Mouse (Mus musculus): ENCODE measurements around the gene Zdhhc17. TPM values are rescaled to one million over a fixed set of nuclear protein-coding genes. Genes with fewer than 3 reads are reported as not detected.

Zdhhc17 gene
- polyA plus RNA-seq, 1 experiment from 2014 or later: 28.0 TPM

DNA sequence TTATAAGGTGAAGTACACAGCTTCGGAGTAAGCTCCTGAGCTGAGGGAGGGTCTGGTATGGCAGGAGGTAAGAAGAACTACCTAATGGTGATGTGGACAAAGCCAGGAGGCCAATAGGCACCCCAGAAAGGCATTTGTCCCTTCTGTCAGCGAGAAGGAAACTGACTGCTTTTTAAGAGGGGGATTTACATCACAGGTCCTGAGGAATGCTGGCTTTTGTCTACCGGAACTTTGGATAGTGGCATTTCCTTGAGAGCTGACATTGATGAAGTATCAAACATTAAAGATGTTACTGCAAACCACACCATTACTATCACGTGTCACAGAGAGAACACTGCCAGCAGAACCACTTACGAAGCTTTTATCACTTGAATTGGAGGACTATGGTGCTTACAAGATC, 15.2 kb downstream of the Zdhhc17 start:
- 74% methylated on average over 5 of the region's 5 CpGs for WGBS

GRCm38 (mm10) chr10:110993249-110993648, 16.7 kb downstream of the Zdhhc17 start:
- H3K9me3 ChIP-seq (ENCODE audit: control insufficient read depth, low read length): no peaks in the 10 kb centered on the region
- H3K27me3 ChIP-seq (ENCODE audit: control insufficient read depth, insufficient read depth, low read length): no peaks in the 10 kb centered on the region
- no peaks in the 10 kb centered on the region for H3K36me3 ChIP-seq (ENCODE audit: control insufficient read depth, insufficient read depth, low read length)
- H3K4me1 ChIP-seq (replicated peaks; ENCODE audit: control insufficient read depth, insufficient read depth, low read length): 0 out of 2 replicates have a peak, but pooled peaks cover 6% of the 10 kb centered on the region
- ATAC-seq (replicated peaks; ENCODE audit: low FRiP score) (no peak), DNase-seq (ENCODE audit: low spot score) (no peak)
- H3K9ac ChIP-seq (ENCODE audit: low read length): no peak overlapping the region
- no peak overlapping the region for H3K27ac ChIP-seq (ENCODE audit: low read depth, low read length)
- WGBS: 74% methylated on average over 5 of the region's 5 CpGs
- no peak overlapping the region for H3K4me3 ChIP-seq (ENCODE audit: low read depth, low read length)
- H3K4me2 ChIP-seq (ENCODE audit: low read depth, low read length, severe bottlenecking): no peak overlapping the region

More for the DNA sequence above, 15.2 kb downstream of the Zdhhc17 start:
- no peaks in the 10 kb centered on the region for H3K36me3 ChIP-seq (ENCODE audit: control insufficient read depth, insufficient read depth, low read length)
- no peak overlapping the region for H3K27ac ChIP-seq (ENCODE audit: low read depth, low read length)
- H3K9ac ChIP-seq (ENCODE audit: low read length): no peak overlapping the region
- DNase-seq (ENCODE audit: low spot score): no peak
- no peaks in the 10 kb centered on the region for H3K27me3 ChIP-seq (ENCODE audit: control insufficient read depth, insufficient read depth, low read length)
- no peaks in the 10 kb centered on the region for H3K9me3 ChIP-seq (ENCODE audit: control insufficient read depth, low read length)
- H3K4me1 ChIP-seq (replicated peaks; ENCODE audit: control insufficient read depth, insufficient read depth, low read length): 0 out of 2 replicates have a peak, but pooled peaks cover 6% of the 10 kb centered on the region
- ATAC-seq (replicated peaks; ENCODE audit: low FRiP score): no peak
- no peak overlapping the region for H3K4me2 ChIP-seq (ENCODE audit: low read depth, low read length, severe bottlenecking)
- H3K4me3 ChIP-seq (ENCODE audit: low read depth, low read length): no peak overlapping the region

GRCm38 (mm10) chr10:110992047-110992431, 17.9 kb downstream of the Zdhhc17 start:
- Histone ChIP-seq H3K36me3 (ENCODE audit: control insufficient read depth, insufficient read depth, low read length) (no peaks in the 10 kb centered on the region), H3K9me3 (ENCODE audit: control insufficient read depth, low read length) (no peaks in the 10 kb centered on the region), H3K4me3 (ENCODE audit: low read depth, low read length) (no peak overlapping the region), H3K27me3 (ENCODE audit: control insufficient read depth, insufficient read depth, low read length) (no peaks in the 10 kb centered on the region), H3K9ac (ENCODE audit: low read length) (no peak overlapping the region), H3K27ac (ENCODE audit: low read depth, low read length) (no peak overlapping the region), H3K4me1 (replicated peaks; ENCODE audit: control insufficient read depth, insufficient read depth, low read length) (0 out of 2 replicates have a peak, but pooled peaks cover 6% of the 10 kb centered on the region), H3K4me2 (ENCODE audit: low read depth, low read length, severe bottlenecking) (no peak overlapping the region)
- WGBS: 41% methylated on average over 9 of the region's 9 CpGs
- ATAC-seq (replicated peaks; ENCODE audit: low FRiP score) (peak; percentile 71), DNase-seq (ENCODE audit: low spot score) (no peak)

DNA sequence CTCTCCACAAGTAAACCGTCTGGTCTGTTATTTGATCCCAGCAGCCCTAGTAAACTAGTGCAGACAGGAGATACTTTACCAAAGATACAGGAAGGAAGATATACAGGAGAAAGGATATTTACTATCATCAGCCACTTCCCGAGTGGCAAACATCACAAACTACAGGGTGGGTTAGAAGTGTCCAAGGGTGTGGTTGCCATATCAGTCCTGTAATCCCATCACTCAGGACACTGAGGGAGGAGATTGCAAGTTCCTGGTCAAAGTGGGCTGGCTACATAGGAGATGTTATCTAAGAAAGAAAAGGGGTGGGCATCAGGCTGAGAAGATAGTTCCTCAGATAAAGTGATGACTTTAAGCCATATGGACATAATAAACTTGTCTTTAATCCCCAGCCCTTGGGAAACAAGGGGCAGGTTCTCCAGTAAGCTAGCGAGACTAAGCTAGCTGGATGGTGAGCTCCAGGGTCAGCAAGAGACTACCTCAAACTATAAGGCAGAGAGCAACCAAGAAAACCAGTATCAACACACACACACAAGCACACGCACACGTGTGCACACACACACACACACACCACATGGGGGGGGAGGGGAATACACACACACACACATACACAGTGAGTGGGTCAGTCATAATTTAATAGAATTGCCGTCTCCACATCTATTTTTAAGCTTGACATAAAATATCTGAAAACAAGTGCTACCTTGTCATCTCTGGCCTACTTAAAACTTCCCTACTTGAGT, 18.5 kb downstream of the Zdhhc17 start:
- Histone ChIP-seq H3K9ac (ENCODE audit: low read length) (no peak overlapping the region), H3K9me3 (ENCODE audit: control insufficient read depth, low read length) (no peaks in the 10 kb centered on the region), H3K27ac (ENCODE audit: low read depth, low read length) (no peak overlapping the region), H3K4me1 (replicated peaks; ENCODE audit: control insufficient read depth, insufficient read depth, low read length) (0 out of 2 replicates have a peak, but pooled peaks cover 6% of the 10 kb centered on the region), H3K27me3 (ENCODE audit: control insufficient read depth, insufficient read depth, low read length) (no peaks in the 10 kb centered on the region), H3K4me3 (ENCODE audit: low read depth, low read length) (no peak overlapping the region), H3K4me2 (ENCODE audit: low read depth, low read length, severe bottlenecking) (no peak overlapping the region), H3K36me3 (ENCODE audit: control insufficient read depth, insufficient read depth, low read length) (no peaks in the 10 kb centered on the region)
- WGBS: 75% methylated on average over 6 of the region's 6 CpGs
- no peak for DNase-seq (ENCODE audit: low spot score)
- ATAC-seq (replicated peaks; ENCODE audit: low FRiP score): no peak

- no peaks in the 10 kb centered on the region for H3K36me3 ChIP-seq (ENCODE audit: control insufficient read depth, insufficient read depth, low read length)
- H3K27ac ChIP-seq (ENCODE audit: low read depth, low read length): no peak overlapping the region
- no peaks in the 10 kb centered on the region for H3K9me3 ChIP-seq (ENCODE audit: control insufficient read depth, low read length)
- DNase-seq (ENCODE audit: low spot score) (no peak), ATAC-seq (replicated peaks; ENCODE audit: low FRiP score) (no peak)
- H3K4me2 ChIP-seq (ENCODE audit: low read depth, low read length, severe bottlenecking): no peak overlapping the region
- H3K4me1 ChIP-seq (replicated peaks; ENCODE audit: control insufficient read depth, insufficient read depth, low read length): 0 out of 2 replicates have a peak, but pooled peaks cover 6% of the 10 kb centered on the region
- H3K9ac ChIP-seq (ENCODE audit: low read length): no peak overlapping the region
- WGBS: 58% methylated on average over 2 of the region's 2 CpGs
- no peak overlapping the region for H3K4me3 ChIP-seq (ENCODE audit: low read depth, low read length)
- no peaks in the 10 kb centered on the region for H3K27me3 ChIP-seq (ENCODE audit: control insufficient read depth, insufficient read depth, low read length)
Measured at GRCm38 (mm10) chr10:110989729-110990128, 20.2 kb downstream of the Zdhhc17 start.

DNA sequence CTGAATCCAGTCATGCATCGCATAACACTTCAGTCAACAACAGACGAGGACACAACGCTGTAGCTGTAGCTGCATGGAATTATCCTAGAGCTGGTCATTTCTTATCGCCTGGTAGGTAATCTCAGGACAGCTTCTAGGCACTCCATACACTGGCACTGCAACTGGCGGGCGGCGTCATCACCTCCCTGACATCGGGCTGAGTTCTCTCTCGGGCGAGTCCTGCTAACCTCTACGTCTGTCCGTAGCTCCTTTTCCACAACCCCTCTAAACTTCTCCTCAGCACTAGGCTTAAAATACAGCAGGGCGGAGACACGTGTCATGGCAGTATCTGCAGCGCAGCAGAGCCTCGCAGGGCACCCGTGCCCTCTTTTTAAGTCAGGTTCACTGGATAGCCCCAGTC, 23.3 kb downstream of the Zdhhc17 start:
- WGBS: 93% methylated on average over 17 of the region's 17 CpGs
- H3K4me2 ChIP-seq (ENCODE audit: low read depth, low read length, severe bottlenecking): no peak overlapping the region
- H3K36me3 ChIP-seq (ENCODE audit: control insufficient read depth, insufficient read depth, low read length): no peaks in the 10 kb centered on the region
- no peaks in the 10 kb centered on the region for H3K27me3 ChIP-seq (ENCODE audit: control insufficient read depth, insufficient read depth, low read length)
- ATAC-seq (replicated peaks; ENCODE audit: low FRiP score): no peak
- no peak overlapping the region for H3K27ac ChIP-seq (ENCODE audit: low read depth, low read length)
- H3K4me3 ChIP-seq (ENCODE audit: low read depth, low read length): no peak overlapping the region
- H3K4me1 ChIP-seq (replicated peaks; ENCODE audit: control insufficient read depth, insufficient read depth, low read length): no peaks in the 10 kb centered on the region
- H3K9me3 ChIP-seq (ENCODE audit: control insufficient read depth, low read length): no peaks in the 10 kb centered on the region
- no peak overlapping the region for H3K9ac ChIP-seq (ENCODE audit: low read length)
- DNase-seq (ENCODE audit: low spot score): no peak

- ATAC-seq (replicated peaks; ENCODE audit: low FRiP score) (no peak), DNase-seq (ENCODE audit: low spot score) (no peak)
- Histone ChIP-seq H3K9ac (ENCODE audit: low read length) (no peak overlapping the region), H3K27me3 (ENCODE audit: control insufficient read depth, insufficient read depth, low read length) (no peaks in the 10 kb centered on the region), H3K4me2 (ENCODE audit: low read depth, low read length, severe bottlenecking) (no peak overlapping the region), H3K4me1 (replicated peaks; ENCODE audit: control insufficient read depth, insufficient read depth, low read length) (no peaks in the 10 kb centered on the region), H3K36me3 (ENCODE audit: control insufficient read depth, insufficient read depth, low read length) (no peaks in the 10 kb centered on the region; the same call in 1 of the 2 replicates), H3K27ac (ENCODE audit: low read depth, low read length) (no peak overlapping the region), H3K9me3 (ENCODE audit: control insufficient read depth, low read length) (no peaks in the 10 kb centered on the region), H3K4me3 (ENCODE audit: low read depth, low read length) (no peak overlapping the region)
- WGBS: 88% methylated on average over 4 of the region's 4 CpGs
Measured at GRCm38 (mm10) chr10:110982771-110983170, 27.2 kb downstream of the Zdhhc17 start.

DNA sequence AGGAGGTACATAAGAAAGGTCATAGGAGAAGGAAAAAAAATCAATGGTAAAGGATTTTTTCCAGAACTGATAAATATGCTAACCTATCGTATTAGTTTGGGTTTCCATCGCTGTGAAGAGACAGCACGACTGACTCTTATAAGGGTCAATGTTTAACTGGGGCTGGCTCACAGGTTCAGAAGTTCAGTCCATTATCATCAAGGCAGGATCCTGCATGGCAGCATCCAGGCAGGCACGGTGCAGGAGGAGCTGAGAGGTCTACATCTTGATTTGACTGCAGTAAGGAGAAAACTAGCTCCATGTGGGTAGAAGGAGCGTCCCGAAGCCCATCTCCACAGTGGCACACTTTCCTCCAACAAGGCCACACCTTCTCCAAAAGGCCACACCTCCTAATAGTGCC, 29.5 kb downstream of the Zdhhc17 start:
- DNase-seq (ENCODE audit: low spot score) (no peak), ATAC-seq (replicated peaks; ENCODE audit: low FRiP score) (no peak)
- Histone ChIP-seq H3K4me2 (ENCODE audit: low read depth, low read length, severe bottlenecking) (no peak overlapping the region), H3K27ac (ENCODE audit: low read depth, low read length) (no peak overlapping the region), H3K9ac (ENCODE audit: low read length) (no peak overlapping the region), H3K4me3 (ENCODE audit: low read depth, low read length) (no peak overlapping the region), H3K36me3 (ENCODE audit: control insufficient read depth, insufficient read depth, low read length) (no peaks in the 10 kb centered on the region; the same call in 1 of the 2 replicates), H3K4me1 (replicated peaks; ENCODE audit: control insufficient read depth, insufficient read depth, low read length) (no peaks in the 10 kb centered on the region), H3K27me3 (ENCODE audit: control insufficient read depth, insufficient read depth, low read length) (no peaks in the 10 kb centered on the region), H3K9me3 (ENCODE audit: control insufficient read depth, low read length) (no peaks in the 10 kb centered on the region)
- 94% methylated on average over 6 of the region's 6 CpGs for WGBS

DNA sequence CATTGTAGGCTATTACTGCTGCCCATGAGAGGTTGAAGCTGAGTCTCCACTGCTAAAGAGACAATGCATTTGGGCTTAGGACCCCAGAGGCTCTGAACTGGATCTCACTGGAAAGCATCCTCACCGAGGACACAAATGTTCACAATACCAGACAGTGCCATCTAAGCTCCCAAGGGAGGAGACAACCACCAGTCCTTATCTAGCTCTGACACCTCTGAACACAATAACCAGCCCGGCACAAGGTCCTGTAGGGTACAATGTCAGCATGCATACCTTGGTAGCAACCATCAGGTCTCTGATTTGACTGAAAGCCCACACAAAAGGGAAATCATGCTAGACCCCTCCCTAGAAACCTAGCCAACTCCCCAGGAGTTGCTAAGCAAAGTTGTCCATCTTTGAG, 30.5 kb downstream of the Zdhhc17 start:
- no peaks in the 10 kb centered on the region; the same call in 1 of the 2 replicates for H3K36me3 ChIP-seq (ENCODE audit: control insufficient read depth, insufficient read depth, low read length)

More for the DNA sequence above, 30.5 kb downstream of the Zdhhc17 start:
- Histone ChIP-seq H3K4me2 (ENCODE audit: low read depth, low read length, severe bottlenecking) (no peak overlapping the region), H3K9ac (ENCODE audit: low read length) (no peak overlapping the region), H3K27ac (ENCODE audit: low read depth, low read length) (no peak overlapping the region), H3K9me3 (ENCODE audit: control insufficient read depth, low read length) (no peaks in the 10 kb centered on the region), H3K4me1 (replicated peaks; ENCODE audit: control insufficient read depth, insufficient read depth, low read length) (no peaks in the 10 kb centered on the region), H3K27me3 (ENCODE audit: control insufficient read depth, insufficient read depth, low read length) (no peaks in the 10 kb centered on the region), H3K4me3 (ENCODE audit: low read depth, low read length) (no peak overlapping the region)
- ATAC-seq (replicated peaks; ENCODE audit: low FRiP score) (no peak), DNase-seq (ENCODE audit: low spot score) (no peak)
- WGBS: 95% methylated on average over 2 of the region's 2 CpGs
